Mouse (Mus musculus) lung, adult 2 months (tissue): Measurements from ENCODE around the gene Crabp2.

ENCODE experiments used
- CTCF ChIP-seq: fragments of 200-500 bp; IDR thresholded peaks from 2 replicates; pipeline ENCODE4 v1.5.1; 2011; ENCODE audit warnings: mild to moderate bottlenecking, low read length, control low read depth; ENCODE audit not compliant: insufficient read depth
- POLR2A ChIP-seq: fragments of 200-500 bp; IDR thresholded peaks from 2 replicates; pipeline ENCODE4 v1.6.1; 2011; ENCODE audit warnings: low read depth, mild to moderate bottlenecking, control low read depth, low read length, borderline replicate concordance; ENCODE audit errors: extremely low read depth

DNA sequence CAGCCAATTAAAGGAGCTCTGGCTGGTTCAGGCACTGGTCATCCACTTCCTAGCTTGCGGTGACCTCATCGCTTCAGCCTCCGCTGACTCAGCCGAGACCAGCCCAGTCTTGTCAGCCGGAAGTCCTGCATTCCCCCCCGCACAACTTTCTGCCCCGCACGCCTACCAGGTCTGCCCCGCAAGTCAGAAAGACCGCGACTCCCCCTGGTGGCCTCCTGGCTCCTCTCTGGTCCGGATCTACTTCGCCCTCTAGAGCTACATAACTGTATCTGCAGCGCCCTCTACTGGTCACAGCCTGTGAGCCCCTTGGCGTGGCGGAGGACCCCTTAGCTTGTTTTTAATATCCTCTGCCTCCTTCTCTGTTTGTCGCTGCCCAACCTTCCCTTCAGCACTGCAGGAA, 38.4 kb downstream of the Crabp2 start:
- TF ChIP-seq POLR2A (no peak), CTCF (peak; percentile 92)
